Mouse (Mus musculus) lung, adult 18-20 months (tissue): ENCODE measurements at regions not wholly inside any gene's neighbourhood (a gene's known extent, or its start where the extent isn't known, plus 50 kb on each side); places are given as distances from the start of the nearest gene placed in this dataset.

Experiments used
- DNase-seq, 2 experiments: peaks; one replicate each; pipeline ENCODE4 v3.0.0; 2022; ENCODE audit warnings: mixed read lengths in 2 of 2

DNA sequence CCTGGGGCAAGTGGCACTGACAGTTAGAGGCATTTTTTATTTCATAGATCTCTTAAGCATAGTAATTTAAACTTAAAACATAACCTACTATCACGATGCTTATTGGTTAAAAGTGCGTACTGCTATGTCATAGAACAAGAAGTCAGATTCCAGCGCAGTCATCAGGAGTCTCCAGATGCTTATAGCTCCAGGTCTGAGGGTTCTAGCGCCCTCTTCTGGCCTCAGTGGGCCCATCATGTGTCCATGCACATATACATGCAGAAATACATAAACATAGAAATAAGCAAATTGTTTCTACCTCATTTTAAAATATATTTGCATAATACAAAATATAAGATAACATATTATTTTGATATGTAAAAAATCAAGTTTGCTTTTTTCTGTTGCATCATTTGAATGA lies 1002.8 kb upstream of the Adgrl2 start:
- no peak for DNase-seq

DNA sequence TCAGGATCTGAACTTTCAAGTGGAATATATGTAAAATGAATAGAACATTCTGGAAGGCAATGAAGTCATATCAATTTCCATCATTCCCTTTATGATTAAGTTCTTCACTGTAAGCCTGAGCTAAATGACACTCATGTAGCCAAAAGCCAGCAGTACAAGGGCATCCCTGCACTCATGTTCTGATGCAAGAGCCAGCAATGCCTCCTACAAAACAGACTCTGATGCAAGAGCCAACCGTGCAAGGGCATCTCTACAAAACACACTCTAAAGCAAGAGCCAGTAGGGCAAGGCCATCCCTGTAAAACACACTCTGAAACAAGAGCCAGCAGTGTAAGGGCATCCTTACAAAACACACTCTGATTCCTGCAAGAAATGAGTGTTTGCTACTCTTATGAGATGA lies 997.4 kb upstream of the Adgrl2 start:
- no peak for DNase-seq

DNA sequence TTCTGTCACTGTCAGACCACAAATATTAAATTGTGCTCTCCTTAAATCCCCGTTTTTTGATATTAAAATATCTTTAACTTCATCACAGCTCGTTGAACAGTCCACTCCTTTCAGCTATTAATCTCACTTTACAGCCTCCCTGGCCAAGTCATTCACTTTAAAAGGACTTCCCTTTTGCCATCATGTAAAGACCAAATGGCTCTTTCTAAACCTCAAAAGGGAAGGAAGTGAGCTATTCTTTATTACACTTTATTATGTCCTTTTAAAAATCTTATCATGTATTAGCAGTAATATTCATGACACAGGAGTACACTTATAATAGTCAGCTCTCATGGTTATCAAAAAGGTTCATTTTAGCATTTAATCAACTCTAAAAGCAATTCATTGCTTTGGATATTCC lies 966.6 kb upstream of the Adgrl2 start:
- DNase-seq, result no peak

DNA sequence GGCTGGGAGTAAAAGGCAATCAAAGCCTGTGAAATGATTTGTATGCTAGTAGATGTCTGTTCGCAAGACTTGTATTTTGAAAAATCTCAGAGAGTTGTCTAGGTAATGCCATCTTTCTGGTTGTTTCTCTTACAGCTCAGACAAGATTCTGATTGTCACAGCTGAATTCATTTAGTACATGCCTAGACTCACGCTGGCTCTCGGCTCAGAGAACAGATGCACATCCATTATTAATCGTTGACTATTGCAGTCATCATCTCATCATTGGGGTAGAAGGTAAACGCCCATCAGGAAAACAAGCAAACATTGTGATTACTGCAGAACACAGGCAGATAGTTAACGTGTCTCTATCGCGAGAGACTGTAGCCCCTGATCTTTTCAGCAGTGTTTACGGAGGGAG lies 945.8 kb upstream of the Adgrl2 start:
- no peak for DNase-seq

DNA sequence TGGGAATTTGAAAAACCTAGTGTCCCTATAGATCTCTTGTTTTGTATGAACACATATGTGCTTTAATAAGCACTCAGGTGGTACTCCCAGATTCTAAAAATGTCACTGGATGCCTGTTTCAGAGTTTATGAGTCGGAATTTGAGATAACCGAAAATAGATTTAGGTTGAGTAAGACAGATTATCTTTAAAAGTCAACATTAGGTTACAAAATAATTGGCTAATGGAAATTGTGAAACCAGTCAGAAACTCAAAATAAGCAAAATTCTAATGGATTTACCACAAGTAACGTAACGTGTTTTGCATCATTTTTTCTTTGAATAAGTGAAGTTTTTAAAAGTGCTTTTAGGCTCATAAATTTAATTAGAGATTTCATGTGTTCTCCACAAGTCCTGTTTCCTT lies 944.5 kb upstream of the Adgrl2 start:
- DNase-seq, result no peak

- no peak for DNase-seq
Observed at GRCm38 (mm10) chr3:149928456-149929360, 938.4 kb upstream of the Adgrl2 start.

DNA sequence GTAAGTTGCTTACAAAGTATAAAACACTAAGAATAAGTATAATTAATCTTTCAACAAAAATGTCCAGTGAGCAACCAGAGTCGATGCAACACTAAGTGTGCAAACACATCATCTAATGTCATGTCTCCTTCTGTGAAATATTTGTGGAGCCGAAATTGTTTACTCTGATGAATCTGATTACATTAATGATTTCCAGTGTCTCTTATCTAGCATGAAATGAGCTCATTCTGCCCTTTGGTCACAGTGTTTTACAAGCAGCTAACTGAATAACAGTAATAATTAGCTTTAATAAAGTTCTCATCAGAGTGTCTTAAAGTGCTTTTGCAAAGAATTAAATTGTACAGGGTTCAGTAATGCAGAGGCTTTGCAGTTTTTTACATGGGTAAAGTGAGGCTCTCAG lies 929.9 kb upstream of the Adgrl2 start:
- no peak for DNase-seq

- DNase-seq, result no peak
Observed at GRCm38 (mm10) chr3:149918201-149918600, 927.8 kb upstream of the Adgrl2 start.

GRCm38 (mm10) chr3:149910721-149911120 lies 920.4 kb upstream of the Adgrl2 start:
- no peak for DNase-seq

DNA sequence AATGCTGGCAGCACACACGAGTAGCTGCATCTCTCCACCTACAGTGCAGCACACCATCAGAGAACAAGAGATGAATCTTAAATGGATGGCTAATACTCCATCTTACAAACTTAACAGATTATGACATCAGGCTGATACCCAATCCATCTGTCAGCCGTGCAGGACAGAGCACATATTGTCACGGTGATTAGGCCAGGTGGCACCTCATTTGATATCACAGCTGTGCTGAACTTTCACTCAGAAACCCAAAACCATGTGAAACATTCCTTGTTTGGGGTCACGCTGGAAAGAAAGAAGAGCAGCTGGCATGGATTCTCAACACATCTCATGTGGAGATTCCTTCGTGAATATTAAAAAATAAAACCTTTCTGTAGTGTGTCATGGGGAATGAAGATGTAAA lies 911.4 kb upstream of the Adgrl2 start:
- DNase-seq, result no peak

- no peak for DNase-seq
Observed at GRCm38 (mm10) chr3:149876553-149876952, 886.2 kb upstream of the Adgrl2 start.

DNA sequence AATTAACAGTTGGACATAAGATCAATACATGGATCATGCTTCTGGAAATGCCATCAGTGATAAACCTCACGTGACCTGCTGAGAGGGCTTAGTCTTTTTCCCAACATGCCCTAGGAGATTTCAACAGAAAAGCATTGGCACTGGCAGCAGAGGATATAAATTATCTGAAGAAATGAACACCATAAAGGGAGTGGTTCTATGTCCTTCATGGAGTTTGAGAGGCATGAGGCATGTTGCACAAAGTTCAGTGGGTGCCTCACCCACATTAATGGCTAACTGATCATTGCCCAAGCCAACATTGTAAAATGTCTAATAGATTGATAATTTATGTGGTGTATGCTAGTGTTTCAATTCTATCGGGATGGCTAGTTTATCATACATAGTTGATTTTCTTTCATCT lies 875.6 kb upstream of the Adgrl2 start:
- no peak for DNase-seq

DNA sequence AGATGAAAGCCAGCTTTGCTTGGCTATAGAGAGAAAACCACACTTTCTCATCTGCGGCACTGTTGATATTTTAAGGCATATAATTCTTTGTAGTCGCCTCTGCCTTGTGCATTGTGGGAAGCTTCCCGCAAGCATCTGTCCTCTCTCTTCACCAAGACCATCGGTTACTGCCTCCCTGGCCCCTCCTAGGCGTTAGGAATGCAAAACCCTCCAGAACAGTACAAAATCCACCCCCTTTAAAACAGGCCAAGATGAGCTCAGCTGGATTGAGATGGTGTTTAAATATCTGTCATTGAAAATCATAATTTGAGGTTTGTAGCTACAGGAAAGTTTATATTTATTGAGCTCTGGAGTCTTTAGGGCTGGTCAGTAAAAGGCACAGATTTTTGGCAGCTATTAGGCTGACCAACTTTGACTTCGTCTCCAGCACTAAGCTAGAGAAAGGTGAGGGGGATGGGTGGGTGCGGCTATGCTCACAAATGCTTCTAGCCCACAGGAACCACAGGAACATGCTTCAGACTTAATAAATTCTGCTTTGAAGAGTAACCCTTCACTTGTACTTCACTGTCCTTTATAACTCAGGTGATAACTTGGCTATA lies 856.7 kb upstream of the Adgrl2 start:
- no peak for DNase-seq

DNA sequence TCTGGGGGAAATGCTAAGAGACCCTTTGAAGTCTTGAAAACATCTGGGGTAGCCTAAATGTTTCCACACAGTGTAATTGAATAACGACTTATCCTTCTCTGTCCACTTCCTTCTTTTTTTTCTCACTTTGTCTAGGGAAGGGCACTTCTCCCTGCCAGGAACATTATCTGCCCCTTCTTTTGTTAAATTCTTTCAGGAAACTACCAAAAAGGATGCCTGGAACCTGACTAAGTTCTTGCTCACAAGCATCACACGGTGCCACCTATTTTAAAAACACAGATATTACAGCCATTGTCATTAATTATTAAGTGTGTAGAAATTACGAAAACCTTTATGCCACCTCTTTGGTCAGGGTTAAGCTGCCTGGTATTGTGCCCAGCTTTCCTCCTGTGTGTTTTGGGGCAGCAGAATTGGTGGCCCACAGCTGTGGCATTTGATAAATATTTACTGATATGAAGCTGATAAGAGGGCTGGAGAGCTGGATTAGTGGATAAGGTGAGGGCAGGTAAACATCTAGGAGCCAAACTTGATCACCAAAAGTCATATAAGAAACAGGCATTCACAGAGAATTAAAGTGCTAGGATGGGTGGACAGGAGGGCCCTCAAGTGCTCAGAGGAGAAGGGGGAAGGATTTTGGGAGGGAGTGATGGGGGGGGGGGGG lies 855.6 kb upstream of the Adgrl2 start:
- DNase-seq, result no peak

- no peak for DNase-seq
Observed at GRCm38 (mm10) chr3:149845083-149845825, 854.9 kb upstream of the Adgrl2 start.

DNA sequence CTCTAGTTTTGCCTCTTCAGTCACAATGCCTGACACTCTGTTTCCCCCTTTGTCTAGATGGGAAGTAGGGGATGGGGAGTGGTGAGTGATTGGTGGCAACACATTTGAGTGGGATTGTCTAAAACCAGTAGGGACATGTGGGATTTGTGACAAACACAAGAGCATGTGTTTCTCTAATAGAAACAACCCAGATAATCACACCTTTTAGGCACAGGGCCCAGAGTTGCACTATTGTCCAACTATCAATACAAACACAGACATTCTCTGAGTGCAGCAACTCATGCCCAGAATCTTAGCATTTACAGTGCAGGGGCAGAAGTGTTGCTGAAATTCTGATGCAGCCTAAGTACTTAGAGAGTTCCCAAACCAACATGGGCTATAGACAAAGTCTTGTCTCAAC lies 847.6 kb upstream of the Adgrl2 start:
- no peak for DNase-seq

GRCm38 (mm10) chr3:149836467-149837233 lies 846.3 kb upstream of the Adgrl2 start:
- DNase-seq, result no peak

DNA sequence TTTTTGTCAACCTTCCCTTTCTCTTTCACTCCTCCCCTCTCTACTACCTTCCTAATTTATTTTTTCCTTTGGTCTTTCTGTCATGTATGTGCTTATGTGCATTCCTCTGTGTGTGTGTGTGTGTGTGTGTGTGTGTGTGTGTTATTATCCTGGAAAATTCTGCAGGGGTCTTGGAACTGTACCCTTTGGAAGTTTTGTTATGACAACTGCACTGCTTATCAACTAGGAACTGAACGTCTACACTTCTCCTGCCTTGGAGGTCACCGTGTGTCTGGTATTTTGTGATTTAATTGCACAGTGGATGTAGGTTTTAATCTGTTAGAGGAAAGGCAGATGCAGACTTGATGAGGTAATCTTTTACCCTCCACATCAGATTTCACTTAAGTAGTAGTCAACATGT lies 836.8 kb upstream of the Adgrl2 start:
- DNase-seq, result no peak

DNA sequence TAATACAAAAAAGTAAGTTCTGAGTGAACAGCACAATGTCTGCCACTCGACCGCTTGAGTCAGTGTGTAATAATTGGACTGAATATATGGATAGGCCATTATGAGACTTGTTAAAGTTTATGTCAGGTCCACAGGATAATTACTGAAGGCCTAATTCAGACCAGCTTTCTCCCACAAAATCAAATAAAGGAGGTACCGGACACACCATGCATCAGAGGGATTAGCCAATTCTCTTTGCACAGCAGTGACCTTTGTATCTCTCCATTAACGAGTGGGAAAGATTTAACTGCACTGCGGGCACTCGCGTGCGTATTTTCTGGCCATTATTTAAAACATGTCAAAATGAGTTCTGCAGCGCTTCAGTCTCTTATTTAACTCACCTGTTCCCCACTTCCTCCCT lies 836.4 kb upstream of the Adgrl2 start:
- no peak for DNase-seq

GRCm38 (mm10) chr3:149820670-149821069 lies 830.3 kb upstream of the Adgrl2 start:
- no peak for DNase-seq

GRCm38 (mm10) chr3:149819863-149820262 lies 829.5 kb upstream of the Adgrl2 start:
- no peak for DNase-seq

- DNase-seq, result no peak
Observed at GRCm38 (mm10) chr3:149819081-149819480, 828.7 kb upstream of the Adgrl2 start.
